Mouse (Mus musculus): ENCODE data around the gene Cavin3.

- TF ChIP-seq CTCF (IDR thresholded peaks at IDR 0.05; ENCODE audit: low read depth, low read length): no peak
- TF ChIP-seq POLR2A (IDR thresholded peaks at IDR 0.05; ENCODE audit: insufficient read depth, low read length): no peak
- TF ChIP-seq EP300 (IDR thresholded peaks at IDR 0.05; ENCODE audit: insufficient read depth, low read depth, low read length): no peak
Observed at GRCm38 (mm10) chr7:105524222-105524621, 42.1 kb upstream of the Cavin3 start.

Data from ES-Bruce4 (cell line).